Mouse (Mus musculus): Measurements from ENCODE around the gene Dgat2.

Dgat2 gene

DNA sequence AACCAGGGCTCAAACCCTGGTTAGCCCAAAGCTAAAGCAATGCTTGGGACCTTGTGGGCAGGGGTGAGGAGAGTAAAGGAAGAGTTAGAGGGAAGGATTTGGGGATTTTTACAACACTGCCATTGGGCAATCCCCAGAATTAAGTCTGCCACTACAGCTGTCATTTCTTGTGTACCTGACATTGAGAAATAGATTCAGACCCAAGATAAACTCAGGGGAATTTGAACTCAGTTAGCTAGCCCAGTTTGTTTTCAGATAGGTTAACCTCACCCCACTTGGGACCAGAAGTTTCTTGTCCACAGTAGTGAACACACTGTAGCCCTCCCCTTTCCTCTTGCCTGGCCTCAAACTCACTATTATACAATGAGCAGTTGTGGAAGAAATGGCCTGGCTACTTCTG is 8.9 kb upstream of the Dgat2 start:
- no peak for DNase-seq

DNA sequence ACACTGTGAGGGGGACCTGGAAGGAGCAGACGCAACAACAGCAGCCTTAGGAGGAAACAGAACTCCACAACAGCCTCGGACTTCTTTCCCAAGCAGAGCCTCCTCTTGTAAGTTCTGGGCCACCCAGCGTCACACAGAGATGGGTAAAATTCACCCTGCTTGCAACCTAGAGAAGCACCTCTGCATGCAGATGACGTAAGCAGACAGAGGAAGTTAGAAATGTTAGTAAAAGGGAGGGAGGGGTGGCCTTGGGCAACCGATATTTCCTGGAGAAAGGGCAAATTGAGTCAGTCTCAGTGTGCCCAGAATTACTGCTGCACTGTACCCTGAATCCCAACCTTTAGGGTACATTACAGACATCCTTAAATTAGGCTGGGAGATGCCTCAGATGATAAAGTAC is 7.4 kb upstream of the Dgat2 start:
- DNase-seq = no peak

DNA sequence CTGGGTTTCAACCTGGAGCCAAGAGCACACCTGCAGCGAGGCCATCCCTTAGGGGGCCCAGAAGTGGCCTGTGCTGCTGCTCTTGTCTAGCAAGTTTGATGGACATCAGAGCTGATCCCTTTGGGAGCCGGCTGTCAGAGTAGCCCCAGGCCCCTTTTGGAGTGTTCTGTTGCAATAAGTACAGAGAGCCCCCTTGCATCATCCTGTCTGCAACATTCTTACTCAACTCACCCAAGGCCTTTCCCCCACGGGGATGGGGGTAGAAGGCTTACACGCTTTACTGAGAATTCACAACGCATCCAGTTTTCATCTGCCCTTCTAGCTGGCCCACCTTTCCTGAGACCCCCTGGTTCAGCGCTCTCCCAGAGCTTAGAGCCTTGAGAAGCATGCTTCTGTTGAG is 6.1 kb upstream of the Dgat2 start:
- DNase-seq = no peak

DNA sequence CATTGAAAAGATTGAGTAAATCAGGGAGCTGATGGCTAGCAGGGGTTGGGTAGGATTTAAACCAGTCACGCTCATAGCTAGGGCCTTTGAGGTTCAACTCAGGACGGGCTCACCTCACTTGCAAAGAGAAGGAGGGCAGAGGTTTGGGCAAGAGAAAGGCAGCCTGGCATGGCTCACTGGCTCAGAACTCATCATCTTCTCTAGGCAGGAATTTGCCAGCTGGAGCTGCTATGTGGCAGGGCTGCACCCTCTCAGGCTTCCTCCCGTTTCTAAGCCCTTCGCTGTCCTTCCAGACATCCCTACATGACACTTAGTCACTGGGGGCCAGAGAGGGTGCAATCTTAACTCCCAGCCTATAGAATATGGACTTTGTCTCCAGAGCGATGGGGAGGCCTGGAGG is 4.9 kb upstream of the Dgat2 start:
- no peak for DNase-seq

DNA sequence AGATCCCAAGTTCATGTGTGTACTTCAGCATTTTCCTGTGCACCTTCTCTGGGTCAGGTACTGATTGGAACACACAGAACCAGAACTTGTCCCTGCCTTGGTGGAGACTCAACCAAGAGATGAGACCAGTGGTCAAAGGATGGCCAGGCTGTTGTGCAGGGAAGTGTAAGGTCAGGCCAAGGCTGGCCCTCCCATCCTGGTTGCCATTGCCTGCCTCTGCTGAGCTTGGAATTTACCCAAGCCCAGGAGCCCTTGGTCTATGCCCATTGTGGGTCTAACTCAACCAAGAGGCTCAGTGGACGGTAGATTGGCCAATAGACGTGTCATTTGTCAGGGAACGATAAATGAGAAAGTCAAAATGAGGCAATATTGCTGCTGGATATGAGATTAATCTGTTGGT is 2.9 kb upstream of the Dgat2 start:
- no peak for DNase-seq

DNA sequence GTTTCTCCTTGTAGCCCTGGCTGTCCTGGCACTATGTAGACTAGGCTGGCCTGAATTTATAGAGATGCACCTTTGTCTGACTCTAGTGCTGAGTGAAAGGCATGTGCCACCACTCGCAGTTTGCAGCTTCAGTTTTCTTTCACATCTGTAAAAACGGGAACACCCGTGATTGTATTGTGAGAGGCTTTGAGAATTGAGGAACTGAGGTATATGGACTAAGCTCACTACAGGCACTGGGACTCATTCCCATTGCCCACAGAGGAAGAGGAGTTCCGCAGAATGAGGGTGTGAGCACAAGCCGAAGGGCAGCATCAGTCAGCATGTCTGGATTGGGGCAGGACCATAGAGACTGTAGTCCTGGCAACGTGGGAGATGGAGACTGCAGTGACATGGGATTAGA is 1.2 kb upstream of the Dgat2 start:
- no peak for DNase-seq

DNA sequence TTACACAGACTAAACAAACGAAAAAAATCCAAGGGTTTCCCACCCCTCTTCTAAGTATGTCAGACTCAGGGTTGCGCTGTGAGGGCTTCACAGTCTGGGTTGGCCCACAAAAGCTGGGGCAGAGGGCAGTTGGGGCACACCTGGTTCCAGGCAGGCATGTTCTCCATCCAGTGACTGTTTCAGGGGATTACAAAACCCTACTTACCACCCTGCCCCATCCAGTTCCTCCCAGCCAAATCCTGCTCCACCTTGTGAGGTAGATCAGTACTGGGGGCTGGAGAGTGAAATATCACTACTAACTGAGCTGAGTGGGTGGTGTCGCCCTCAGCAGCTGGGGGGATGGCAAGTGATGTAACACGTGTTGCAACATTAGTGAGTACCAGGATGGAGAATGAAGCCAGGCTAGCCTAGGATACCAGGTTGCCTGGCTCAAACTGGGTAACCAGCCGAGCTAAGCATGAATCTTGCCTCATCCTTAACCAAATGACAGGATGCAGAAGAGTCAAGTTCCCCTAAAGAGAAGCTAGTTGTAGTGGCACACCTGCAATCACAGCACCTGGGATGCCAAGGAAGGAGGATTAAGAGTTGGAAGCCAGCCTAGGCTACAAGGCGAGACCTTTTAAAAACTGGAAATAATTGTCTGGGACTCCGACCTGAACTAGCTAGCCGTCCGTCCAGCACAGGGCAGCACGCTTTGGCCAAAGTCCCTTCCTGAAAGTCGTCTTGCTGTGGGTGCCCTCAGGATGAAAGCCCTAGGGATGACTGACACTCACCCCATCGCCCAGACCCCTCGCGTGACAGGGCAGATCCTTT is 694 bp downstream of the Dgat2 start:
- DNase-seq = peak in 1 of 2 experiments; percentile 43

DNA sequence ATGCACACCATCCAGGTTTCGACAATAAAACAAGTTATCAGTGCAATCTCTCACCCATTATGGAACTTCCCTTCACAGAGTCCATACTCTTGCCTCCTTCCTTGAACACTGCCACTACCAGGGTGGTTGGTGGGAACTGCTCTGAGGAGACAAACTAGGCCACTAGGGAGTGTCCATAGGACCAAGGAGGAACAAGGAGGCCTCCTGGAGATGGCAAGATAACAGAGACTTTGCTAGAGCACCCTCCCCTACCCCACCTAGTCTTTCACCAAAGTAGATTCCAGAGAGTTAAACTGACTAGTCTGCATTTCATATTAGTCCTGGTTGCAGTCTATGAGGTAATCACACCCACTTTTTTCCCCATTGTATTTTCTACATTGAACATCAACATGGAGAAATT is 2.4 kb downstream of the Dgat2 start:
- DNase-seq = no peak

DNA sequence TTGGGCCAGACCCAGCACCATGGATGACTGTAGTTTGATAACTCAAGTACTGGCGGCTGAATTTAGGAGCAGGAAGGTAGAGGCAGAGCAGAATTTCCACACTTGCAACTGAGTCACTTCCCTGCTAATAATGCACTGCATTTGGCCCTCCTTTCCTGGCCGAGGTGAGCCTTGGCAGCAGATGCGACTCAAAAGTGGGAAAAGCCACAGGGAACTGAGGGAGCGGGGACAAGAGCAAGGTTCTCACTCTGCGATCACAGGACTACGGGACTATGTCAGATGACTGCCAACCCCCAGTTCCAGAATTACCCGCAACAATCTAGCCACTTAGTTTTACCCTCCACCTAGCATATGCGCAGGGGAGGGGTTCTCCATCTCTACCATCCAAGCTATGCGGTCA is 3.2 kb downstream of the Dgat2 start:
- no peak for DNase-seq

DNA sequence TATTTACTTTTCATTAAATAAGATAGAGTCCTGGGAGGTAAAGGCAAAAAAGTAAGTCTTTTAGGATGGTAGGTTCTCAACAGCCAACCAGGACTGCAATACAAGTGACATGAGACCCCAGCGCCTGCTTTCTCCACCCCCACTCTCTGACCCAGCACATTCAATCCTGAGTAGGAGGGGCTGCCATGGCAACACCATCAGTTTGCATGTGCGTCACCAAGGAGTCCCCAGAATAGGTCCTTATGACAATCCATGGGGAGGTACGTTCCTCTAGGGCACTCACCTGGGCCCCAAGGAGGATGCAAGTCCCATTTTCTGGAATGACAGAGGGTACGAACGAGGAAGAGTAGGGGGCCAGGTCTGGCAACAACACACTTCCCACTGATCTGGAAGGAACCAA is 5.1 kb downstream of the Dgat2 start:
- DNase-seq = no peak

DNA sequence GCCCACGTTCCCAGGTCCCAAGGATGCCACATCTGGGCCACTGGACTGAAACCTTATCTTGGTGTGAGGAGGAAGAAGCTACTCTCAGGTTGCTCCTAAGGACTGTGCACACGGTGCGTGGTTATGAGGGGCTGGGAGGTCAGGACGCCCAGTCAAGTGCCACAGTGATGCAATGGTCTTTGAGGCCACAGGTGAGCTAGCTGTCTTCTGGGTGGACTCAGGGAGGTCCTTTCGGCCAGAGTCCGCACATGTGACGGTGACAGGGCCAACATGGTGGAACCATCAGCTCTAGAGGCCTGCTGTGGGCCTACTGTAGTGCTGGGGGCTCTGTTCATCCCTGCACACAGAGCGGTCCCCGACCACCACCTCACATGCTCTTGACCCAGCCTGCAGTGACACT is 6.9 kb downstream of the Dgat2 start:
- DNase-seq = no peak

DNA sequence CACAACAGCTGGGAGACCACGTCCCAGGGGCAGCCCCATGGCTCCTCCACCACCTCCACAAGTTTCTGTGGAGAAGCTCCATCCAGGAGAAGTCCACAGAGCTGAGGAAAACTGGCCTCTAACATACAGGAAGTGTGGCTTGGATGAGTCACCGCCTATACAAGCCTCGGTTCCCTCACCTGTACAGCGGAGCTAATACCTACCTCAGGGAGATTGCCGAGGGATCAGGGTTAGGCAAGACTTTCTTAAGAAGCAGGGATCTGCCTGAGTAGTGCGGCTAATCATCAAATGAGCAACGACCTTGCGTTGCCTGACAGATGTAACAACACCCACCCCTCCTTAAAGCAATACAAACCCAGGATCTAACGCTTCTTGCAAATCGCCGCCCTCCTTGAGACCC is 7.4 kb downstream of the Dgat2 start:
- DNase-seq = no peak

DNA sequence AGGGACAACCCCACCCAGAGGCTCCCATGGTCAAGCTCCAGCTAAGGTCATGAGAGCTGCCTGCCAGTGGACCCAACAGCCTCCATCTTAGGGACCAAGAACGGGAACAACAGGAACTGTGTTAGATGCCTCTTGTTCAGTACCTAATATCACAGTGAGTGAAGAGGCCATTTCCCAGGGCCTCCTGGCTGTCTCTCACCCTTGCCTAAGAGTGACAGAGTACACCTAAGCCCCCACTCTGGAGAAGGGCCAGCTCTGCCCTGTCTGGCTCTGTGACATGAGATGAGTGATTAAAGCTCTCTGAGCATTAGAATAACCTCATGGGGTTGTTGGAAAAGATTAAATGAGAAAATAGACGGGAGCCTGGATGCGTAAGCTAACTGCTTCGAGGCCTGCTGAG is 8.5 kb downstream of the Dgat2 start:
- DNase-seq = no peak

DNA sequence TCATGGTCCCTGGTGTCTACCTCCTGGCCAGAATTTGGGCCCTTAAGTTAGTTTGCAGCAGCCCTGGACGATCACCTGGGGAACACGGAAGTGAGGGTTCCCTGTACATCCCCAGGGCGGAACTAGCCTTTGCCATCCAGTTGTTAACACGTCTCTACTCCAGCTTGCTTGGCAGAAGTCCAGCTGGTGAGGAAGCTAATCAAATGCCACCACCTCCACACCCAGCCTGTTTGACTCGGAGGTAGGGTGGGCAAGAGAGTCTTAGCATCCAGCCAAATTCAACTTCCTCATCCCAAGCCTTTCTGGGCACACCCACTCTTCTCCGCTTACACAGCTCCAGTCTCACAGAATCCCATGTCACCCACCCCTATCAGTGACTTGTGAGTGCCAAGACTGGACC is 9.6 kb downstream of the Dgat2 start:
- DNase-seq = no peak

DNA sequence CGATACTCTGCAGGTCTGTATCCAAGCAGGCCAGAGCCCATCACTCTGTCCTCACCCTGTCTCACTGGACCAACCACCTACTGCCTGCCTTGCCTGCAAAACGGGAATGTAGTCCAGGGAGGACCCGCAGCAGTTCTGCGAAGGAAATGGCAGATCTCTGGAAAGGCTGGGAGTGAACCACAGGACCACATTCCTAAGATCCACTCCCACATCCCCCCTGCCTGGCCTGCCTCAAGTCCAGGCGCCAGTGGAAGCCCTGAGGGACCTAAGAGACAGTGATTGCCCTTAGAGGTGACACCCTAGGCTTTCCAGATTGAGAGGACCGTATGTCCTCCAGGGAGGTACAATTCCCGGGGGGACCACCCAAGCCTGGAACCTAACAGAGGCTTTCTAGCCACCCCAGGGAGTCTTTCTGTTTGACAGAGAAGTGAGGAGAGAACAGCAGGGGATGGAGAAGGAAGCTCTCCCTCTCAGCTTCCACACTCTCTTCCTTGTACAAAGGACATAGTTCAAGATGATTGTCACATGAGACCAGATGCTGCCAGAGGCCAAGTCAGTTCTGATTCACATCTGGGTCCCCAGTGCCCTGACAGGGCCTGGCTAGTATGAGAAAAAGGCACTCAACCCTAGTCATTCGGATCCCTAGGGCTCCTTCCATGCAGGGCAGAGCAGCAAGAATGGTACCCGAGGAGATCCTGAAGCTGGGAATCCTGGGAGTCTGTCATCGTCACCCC is 10.6 kb downstream of the Dgat2 start:
- no peak for DNase-seq

DNA sequence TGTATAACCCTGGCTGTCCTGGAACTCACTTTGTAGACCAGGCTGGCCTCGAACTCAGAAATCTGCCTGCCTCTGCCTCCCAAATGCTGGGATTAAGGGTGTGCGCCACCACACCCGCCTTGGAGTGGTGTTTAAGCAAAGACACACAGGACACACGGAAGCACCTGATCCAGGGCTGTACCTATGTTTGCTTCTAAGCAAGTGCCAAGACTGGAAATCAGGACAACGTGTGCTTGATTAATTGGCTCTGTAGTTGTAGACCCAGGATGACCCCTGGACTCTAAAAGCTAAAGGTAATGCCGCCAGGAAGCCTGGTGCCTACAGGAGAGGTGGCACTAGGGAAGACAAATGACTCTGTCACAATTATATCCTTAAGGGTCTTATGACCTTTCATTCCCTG is 12.0 kb downstream of the Dgat2 start:
- DNase-seq = no peak

DNA sequence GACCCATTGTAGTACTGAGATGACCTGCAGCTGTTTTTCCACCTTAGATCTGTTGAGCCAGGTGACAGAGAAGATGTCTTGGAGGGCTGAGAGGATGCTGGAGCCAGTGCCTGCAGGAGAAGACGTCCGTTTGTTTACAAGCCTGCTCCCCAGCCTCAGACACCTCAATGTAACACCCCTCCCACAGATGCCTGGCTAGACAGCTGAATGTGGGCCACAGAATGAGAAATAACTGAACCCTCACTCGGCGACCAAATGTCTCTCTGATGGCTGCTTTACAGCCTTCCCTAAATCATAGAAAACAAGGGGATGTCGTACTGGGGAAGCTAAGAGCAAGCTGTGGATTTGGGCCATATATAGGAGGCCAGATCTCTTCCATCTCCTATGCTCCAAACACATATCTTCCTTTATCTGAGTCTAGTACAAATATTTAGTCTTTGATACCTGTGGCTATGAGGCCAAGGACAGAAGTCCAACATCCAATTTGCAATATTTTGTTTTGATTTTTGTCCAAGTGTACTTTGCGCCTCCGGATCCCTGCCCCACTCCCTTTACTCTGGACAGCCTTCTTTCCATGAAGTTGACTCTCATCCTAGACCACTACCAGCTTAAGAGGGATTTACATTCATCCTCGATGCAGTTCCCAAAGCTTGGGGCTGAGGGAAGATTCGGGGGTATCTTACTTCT is 12.7 kb downstream of the Dgat2 start:
- DNase-seq = no peak

DNA sequence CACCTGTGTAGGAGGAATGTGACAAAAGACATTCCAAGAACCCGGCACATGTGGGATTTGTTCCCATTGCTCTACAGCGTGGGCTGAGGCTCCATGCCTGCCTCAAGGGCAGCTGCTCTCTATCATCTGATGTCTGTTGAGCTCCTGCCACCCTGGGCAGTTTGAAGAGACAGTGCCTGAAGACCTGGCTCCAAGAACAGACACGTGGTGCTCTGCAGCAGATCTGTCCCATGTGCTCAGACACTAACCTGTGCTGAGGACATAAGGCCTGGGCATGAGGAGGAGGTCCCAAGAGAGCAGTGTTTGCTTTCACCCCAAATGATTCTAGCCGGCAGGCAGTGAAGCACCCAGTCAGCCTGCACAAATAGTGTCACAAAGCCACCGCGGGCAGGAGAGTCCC is 13.8 kb downstream of the Dgat2 start:
- no peak for DNase-seq

DNA sequence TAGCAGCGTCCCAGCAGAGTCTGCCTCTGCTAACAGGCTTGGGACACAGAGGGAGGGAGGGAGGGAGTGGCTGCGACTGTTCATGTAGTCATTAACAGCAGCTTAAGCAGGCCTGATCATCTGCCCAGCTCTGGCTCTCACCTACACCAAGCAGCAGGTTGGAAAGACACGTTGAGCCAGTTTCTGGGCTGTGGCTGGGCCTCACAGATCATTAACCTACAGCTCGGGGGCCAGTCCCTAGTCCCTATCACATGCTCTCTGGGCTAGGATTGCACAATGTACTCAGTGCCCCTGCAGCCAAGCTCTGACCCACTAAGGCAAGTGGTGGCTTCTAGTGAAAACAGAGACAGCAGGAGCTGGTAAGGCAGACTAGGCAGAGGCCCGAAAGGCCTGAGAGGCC is 14.6 kb downstream of the Dgat2 start:
- no peak for DNase-seq

DNA sequence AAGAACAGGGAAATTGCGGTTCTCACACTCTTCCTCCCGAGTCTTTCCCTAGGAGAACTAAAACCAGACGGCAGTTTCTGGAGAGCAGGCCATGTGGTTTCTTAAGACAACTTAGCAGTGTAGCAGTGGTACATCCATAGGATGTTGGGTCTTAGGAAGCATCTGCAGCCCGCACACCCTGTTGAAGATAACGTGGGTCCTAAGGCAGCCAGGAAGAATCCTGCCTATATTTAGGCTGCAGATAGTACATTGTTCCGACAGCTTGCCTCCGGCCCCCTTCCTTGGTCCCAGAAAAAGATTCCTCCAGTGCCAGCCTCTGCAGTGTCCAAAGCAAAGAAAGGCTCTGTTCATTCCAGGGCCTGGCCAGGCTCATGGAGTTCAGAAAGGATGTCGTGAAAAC is 16.4 kb downstream of the Dgat2 start:
- no peak for DNase-seq

DNA sequence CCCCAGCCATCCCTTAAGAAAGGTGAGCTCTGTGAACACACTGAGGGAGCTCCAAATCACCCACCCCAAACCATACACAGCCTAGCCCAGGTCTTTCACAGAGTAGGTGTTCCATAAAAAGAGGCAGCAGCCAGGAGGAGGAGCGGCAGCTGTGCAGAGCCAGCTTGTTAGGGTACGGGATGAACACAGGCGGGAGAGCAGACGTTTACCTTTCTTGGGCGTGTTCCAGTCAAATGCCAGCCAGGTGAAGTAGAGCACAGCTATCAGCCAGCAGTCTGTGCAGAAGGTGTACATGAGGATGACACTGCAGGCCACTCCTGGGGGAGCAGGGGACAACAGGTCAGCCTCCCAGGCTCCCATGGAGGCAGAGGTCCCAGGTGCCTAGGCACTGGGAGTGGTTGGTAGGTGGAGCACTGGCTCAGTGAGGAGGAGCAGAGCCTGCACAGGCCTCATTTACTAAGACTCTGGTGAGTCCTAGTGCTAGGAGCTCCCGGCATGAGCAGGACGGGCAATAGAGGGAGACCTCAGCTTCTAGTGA is 17.6 kb downstream of the Dgat2 start:
- DNase-seq = no peak

DNA sequence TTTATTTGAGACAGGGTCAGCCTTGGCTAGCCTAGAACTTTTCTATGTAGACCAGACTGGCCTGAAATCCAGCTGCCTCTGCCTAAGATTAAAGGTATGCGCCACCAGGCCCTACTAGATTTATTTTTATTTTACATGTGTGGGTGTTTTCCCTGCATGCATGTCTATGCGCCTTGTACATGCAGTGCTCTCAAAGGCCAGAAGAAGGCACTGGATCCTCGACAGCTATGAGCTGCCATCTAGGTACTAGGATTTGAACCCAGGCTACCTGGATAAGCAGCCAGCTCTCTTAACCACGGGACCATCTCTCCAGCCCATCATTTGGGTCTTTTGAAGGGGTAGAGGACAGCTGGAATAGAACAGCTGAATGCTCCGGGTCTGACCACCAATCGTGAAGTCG is 20.1 kb downstream of the Dgat2 start:
- DNase-seq = no peak

DNA sequence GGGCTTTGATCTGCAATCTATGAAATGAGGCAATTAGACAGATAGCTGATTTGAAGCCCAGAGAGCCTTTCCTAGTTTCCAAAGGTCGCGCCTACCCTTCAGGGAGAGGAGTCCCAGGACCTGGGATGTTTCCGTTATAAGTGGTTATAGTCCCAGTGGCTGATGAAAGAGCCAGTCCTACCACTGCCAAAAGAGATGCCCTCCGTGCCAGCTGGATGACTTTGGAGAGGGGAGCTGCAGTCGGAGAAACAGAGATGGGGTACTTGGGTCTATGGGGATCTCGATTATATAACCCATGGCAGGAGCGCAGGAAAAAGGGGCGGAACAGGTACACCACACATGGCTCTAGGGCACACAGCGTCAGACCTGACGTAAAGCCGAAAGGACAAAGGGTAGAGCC is 20.6 kb downstream of the Dgat2 start:
- no peak for DNase-seq

DNA sequence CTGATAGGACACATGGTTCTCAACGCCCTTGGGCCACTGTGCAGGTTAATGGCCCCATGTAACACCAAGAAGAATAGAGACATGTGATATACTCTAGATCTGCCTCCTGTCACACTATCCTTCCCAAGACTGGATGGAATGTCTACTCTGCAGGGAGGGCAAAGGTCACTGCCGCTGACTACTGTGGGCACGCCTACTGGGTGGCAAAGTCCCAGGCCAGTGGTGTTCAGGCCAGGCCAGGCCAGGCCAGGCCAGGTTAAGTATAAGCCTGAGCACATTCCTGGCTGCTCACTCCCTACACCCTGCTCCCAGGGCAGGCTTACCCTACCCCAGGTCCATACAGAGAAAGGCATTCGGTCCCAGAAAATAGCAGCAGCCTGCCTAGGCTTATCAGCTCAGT is 21.0 kb downstream of the Dgat2 start:
- no peak for DNase-seq
